Mouse (Mus musculus): ENCODE measurements around the gene Adamts2. TPM values are rescaled to one million over a fixed set of nuclear protein-coding genes. Genes with fewer than 3 reads are reported as not detected.
A peak's percentile ranks its signal among the peaks of the same experiment; 100 is the strongest.

Adamts2 gene
- 5.0 and 6.6 TPM in 2 replicates for total RNA-seq (2021)
- long read RNA-seq, full-length matches to known transcripts = 19 of 32 reads
- long read RNA-seq, partial matches to known transcripts = 6 of 32 reads
- long read RNA-seq, other reads (novel, unspliced or antisense) = 7 of 32 reads

GRCm38 (mm10) chr11:50601641-50602355, at the start of gene Adamts2:
Adamts2 (plus strand) TSS chr11:50602084.
- peak; percentile 87 for DNase-seq

GRCm38 (mm10) chr11:50557064-50557463, 44.8 kb upstream of the Adamts2 start:
- DNase-seq = no peak

- DNase-seq = no peak
These were observed 42.8 kb upstream of the Adamts2 start for GRCm38 (mm10) chr11:50559108-50559507.

GRCm38 (mm10) chr11:50565466-50566211, 36.2 kb upstream of the Adamts2 start:
- DNase-seq = no peak

GRCm38 (mm10) chr11:50571448-50571847, 30.4 kb upstream of the Adamts2 start:
- no peak for DNase-seq

GRCm38 (mm10) chr11:50576521-50576920, 25.4 kb upstream of the Adamts2 start:
- no peak for DNase-seq

- peak; percentile 33 for DNase-seq
These were observed 14.9 kb upstream of the Adamts2 start for GRCm38 (mm10) chr11:50587026-50587425.

- peak; percentile 41 for DNase-seq
These were observed 14.1 kb upstream of the Adamts2 start for GRCm38 (mm10) chr11:50587787-50588186.

- DNase-seq = peak; percentile 39
These were observed 12.8 kb upstream of the Adamts2 start for GRCm38 (mm10) chr11:50589060-50589459.

- DNase-seq = no peak
These were observed 10.8 kb upstream of the Adamts2 start for GRCm38 (mm10) chr11:50591053-50591452.

- DNase-seq = no peak
These were observed 8.9 kb upstream of the Adamts2 start for GRCm38 (mm10) chr11:50592892-50593553.

GRCm38 (mm10) chr11:50596571-50596970, 5.3 kb upstream of the Adamts2 start:
- no peak for DNase-seq

- DNase-seq = no peak
These were observed 2.7 kb upstream of the Adamts2 start for GRCm38 (mm10) chr11:50599156-50599555.

GRCm38 (mm10) chr11:50602356-50603081, 635 bp downstream of the Adamts2 start:
- peak; percentile 48 for DNase-seq

- peak; percentile 46 for DNase-seq
These were observed 1.4 kb downstream of the Adamts2 start for GRCm38 (mm10) chr11:50603082-50603910.

- no peak for DNase-seq
These were observed 2.5 kb downstream of the Adamts2 start for GRCm38 (mm10) chr11:50604371-50604770.

GRCm38 (mm10) chr11:50611181-50611580, 9.3 kb downstream of the Adamts2 start:
- no peak for DNase-seq

- DNase-seq = no peak
These were observed 15.2 kb downstream of the Adamts2 start for GRCm38 (mm10) chr11:50617015-50617543.

GRCm38 (mm10) chr11:50620926-50621325, 19.0 kb downstream of the Adamts2 start:
- no peak for DNase-seq

- no peak for DNase-seq
These were observed 19.5 kb downstream of the Adamts2 start for GRCm38 (mm10) chr11:50621364-50621763.

GRCm38 (mm10) chr11:50622238-50622726, 20.4 kb downstream of the Adamts2 start:
- DNase-seq = peak; percentile 11

Measured in adrenal gland, postnatal 25 days (tissue).